Mouse (Mus musculus) E14TG2a.4 (cell line): ENCODE measurements around the gene Srpr.

Experiments
- CTCF ChIP-seq: conservative IDR thresholded peaks from 2 replicates; pipeline ENCODE4 v1.5.1; 2014; ENCODE audit warnings: low read length
- NANOG ChIP-seq: IDR thresholded peaks from 2 replicates; pipeline ENCODE4 v1.6.1; 2014; ENCODE audit warnings: borderline replicate concordance, low read length, mixed read lengths

DNA sequence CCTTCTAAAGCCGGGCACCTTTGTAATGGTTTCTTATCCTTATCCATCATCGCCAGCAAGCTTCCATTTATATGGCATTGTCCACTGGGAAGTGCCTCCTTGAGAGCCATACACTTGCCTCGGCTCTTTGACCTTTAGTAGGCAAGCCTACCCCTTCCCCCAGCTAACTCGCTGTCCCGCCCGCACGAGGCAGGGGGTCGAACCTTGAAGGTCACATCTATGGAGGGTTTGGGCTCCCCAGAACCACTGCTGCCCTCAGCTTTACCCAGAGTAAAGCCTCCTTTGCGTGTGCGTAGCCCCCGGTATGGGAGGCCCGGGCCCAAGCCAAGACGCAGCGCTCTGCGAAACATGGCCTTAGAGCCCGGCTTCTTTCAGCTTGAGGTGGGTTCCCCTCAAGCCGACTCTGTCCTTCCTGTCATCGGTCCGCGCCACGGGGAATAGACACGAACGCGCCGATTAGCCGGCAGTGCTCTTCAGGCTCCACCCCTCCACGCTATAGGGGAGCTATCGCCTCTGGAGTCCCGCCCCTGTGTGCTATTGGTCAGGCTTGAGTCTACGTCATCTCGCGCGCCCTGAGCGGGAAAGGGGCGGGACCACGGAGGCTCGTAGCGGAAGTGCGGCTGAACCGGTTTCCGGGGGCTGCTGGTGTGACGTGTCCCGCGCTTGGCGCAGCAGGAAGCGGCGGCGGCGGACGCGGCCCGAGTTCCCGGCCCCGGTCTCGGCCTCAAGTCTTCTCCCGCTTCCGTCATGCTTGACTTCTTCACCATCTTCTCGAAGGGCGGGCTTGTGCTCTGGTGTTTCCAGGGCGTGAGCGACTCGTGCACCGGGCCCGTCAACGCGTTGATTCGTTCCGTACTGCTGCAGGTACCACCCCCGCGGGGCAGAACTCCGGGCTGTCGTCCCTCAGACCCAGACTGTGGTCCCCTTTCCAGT lies 10.8 kb downstream of the Srpr start, which contains the start of gene Foxred1:
- TF ChIP-seq CTCF = no peak
- TF ChIP-seq NANOG = no peak
